Mouse (Mus musculus) monocyte, adult 59 days (primary cell): ENCODE data around the gene Lamc3. TPM values are rescaled to one million over a fixed set of nuclear protein-coding genes. Genes with fewer than 3 reads are reported as not detected.

Experiments
- total RNA-seq, 2 experiments: library from RNA; stranded (reverse); gene quantifications; one replicate each; pipeline ENCODE4 v1.2.4; 2023

Lamc3 gene
- under 1 TPM; 0.08 to 0.12 TPM for total RNA-seq

GRCm38 (mm10) chr2:31887030-31887429, at the start of gene Lamc3:
Gene Lamc3, plus strand, starts transcription at chr2:31887291.

GRCm38 (mm10) chr2:31845896-31846691, 41.0 kb upstream of the Lamc3 start, which contains the start of gene Fibcd1:
Gene Fibcd1, minus strand, starts transcription at chr2:31846005.

GRCm38 (mm10) chr2:31950058-31950871, 63.2 kb downstream of the Lamc3 start, which contains the start of gene Aif1l:
Gene Aif1l, plus strand, starts transcription at chr2:31950139.

GRCm38 (mm10) chr2:31974141-31974808, 87.2 kb downstream of the Lamc3 start, which contains the start of gene Nup214:
Gene Nup214, plus strand, starts transcription at chr2:31974436.

Other genes with a start within 250 kb of the Lamc3 start
- gene Prdm12, start 247.3 kb upstream of the Lamc3 start, total RNA-seq = not detected
- 10 to 100 TPM; 13.7 to 14.5 TPM for gene Exosc2, start 216.6 kb upstream of the Lamc3 start, total RNA-seq
- gene Abl1, start 198.9 kb upstream of the Lamc3 start, total RNA-seq = 100 to 1,000 TPM; 119 to 131 TPM
- not detected for gene Qrfp, start 76.7 kb upstream of the Lamc3 start, total RNA-seq
- gene Fibcd1, start 41.3 kb upstream of the Lamc3 start, total RNA-seq = not detected
- under 1 TPM in 1 of 2 experiments, not detected in 1; 0.16 TPM for gene Aif1l, start 62.8 kb downstream of the Lamc3 start, total RNA-seq
- 100 to 1,000 TPM in 1 of 2 experiments, 10 to 100 TPM in 1; 78.7 to 102 TPM for gene Nup214, start 87.1 kb downstream of the Lamc3 start, total RNA-seq
- 10 to 100 TPM; 29.6 to 32.6 TPM for gene Fam78a, start 197.6 kb downstream of the Lamc3 start, total RNA-seq
- 1 to 10 TPM in 1 of 2 experiments, under 1 TPM in 1; 0.79 to 1.9 TPM for gene Plpp7, start 208.2 kb downstream of the Lamc3 start, total RNA-seq